Mouse (Mus musculus) hindbrain, embryonic 14.5 days (tissue): ENCODE data around the gene Brd3. TPM values are rescaled to one million over a fixed set of nuclear protein-coding genes. Genes with fewer than 3 reads are reported as not detected.

ENCODE experiments used
- ATAC-seq: fragments of 200-750 bp; cut with Nextera tagmentation; 2 replicates; pipeline ENCODE4 v1.8.0; 2017; ENCODE audit warnings: moderate number of reproducible peaks, mild to moderate bottlenecking, moderate TSS enrichment, moderate library complexity; ENCODE audit not compliant: low FRiP score
- DNase-seq: peaks from one replicate; pipeline ENCODE4 v3.0.0-alpha.2; 2015; ENCODE audit warnings: low spot score
- H3K27ac ChIP-seq: fragments of 300-500 bp; sonication (generic); 2 replicates; pipeline ENCODE4 v1.5.1; 2014; ENCODE audit warnings: mild to moderate bottlenecking, moderate library complexity
- H3K27me3 ChIP-seq: fragments of 300-500 bp; sonication (generic); 2 replicates; pipeline ENCODE4 v1.6.1; 2014; ENCODE audit warnings: mild to moderate bottlenecking, low read length, mixed read lengths; ENCODE audit not compliant: control insufficient read depth, insufficient read depth
- H3K36me3 ChIP-seq: fragments of 300-500 bp; sonication (generic); replicated peaks from 2 replicates; pipeline ENCODE4 v1.6.1; 2014; ENCODE audit not compliant: control insufficient read depth, insufficient read depth
- H3K4me1 ChIP-seq: fragments of 300-500 bp; sonication (generic); replicated peaks from 2 replicates; pipeline ENCODE4 v1.6.1; 2014; ENCODE audit warnings: antibody characterized with exemption, low read length, mixed read lengths; ENCODE audit not compliant: control insufficient read depth, insufficient read depth
- H3K4me2 ChIP-seq: fragments of 300-500 bp; sonication (generic); replicated peaks from 2 replicates; pipeline ENCODE4 v1.6.1; 2014; ENCODE audit warnings: mild to moderate bottlenecking, moderate library complexity
- H3K4me3 ChIP-seq: fragments of 300-500 bp; sonication (generic); replicated peaks from 2 replicates; pipeline ENCODE4 v1.5.1; 2014; ENCODE audit warnings: mild to moderate bottlenecking, low read length
- H3K9ac ChIP-seq: fragments of 300-500 bp; sonication (generic); 2 replicates; pipeline ENCODE4 v1.6.1; 2014
- H3K9me3 ChIP-seq: fragments of 300-500 bp; sonication (generic); 2 replicates; pipeline ENCODE4 v1.6.1; 2016; ENCODE audit warnings: low read length; ENCODE audit not compliant: control insufficient read depth
- WGBS: fragments of 180-500 bp; shearing (Covaris S2); extraction: QIAGEN DNeasy Blood & Tissue Kit; methylation state at CpG from one replicate; pipeline ENCODE4 v1.1.7; 2014; 5-methylcytosine and 5-hydroxymethylcytosine counted together
- polyA plus RNA-seq: library from polyadenylated mRNA; unstranded; fragments of >200 nt; fragmentation: Nextera tagmentation; extraction: Ambion mirVana; gene quantifications from 2 replicates; pipeline ENCODE4 v1.2.1, GENCODE M21; 2014

Brd3 gene
- polyA plus RNA-seq, 1 experiment from 2014 or later: 134 TPM

DNA sequence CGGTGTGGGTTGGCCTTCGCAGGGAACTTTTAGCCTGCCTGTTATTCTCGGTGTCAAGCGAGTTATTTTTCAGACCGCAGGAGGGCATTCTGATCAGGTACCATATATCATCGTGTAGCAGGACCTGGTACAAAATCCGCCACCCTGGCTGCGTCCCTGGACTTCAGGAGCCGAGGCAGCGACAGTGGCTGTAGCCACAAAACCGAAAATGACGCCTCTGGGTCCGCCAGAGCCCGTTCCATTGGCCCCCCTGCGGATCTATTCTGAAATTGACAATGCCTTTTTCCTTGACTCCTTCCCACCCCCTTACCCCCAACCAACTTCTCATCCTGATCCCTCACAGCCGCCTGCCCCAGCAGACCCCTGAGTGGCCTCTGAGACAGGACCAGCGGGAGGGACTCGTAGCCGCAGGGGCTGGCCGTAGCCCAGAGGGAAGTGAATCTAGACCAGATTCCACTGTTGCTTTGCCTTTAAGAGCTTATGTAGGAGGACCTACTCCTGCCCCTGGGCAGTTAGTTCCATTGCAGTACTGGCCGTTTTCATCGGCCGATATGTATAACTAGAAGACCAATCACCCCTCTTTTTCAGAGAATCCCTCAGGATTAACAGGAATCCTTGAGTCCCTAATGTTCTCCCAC, 11.0 kb downstream of the Brd3 start:
- 0 out of 2 replicates have a peak, but pooled peaks cover 4% of the 10 kb centered on the region for H3K4me1 ChIP-seq
- 28% methylated on average over 23 of the region's 23 CpGs for WGBS
- no peaks in the 10 kb centered on the region for H3K36me3 ChIP-seq
- peak overlapping the region; percentile 19 for H3K4me3 ChIP-seq
- DNase-seq (peak; percentile 34), ATAC-seq (no peak)
- peak overlapping the region; percentile 24; the same call in 1 of the 2 replicates for H3K9ac ChIP-seq
- no peaks in the 10 kb centered on the region for H3K27me3 ChIP-seq
- peak overlapping the region; percentile 54 for H3K4me2 ChIP-seq
- no peaks in the 10 kb centered on the region for H3K9me3 ChIP-seq
- 0 out of 2 replicates have a peak overlapping the region, but pooled peaks have one; percentile 20 for H3K27ac ChIP-seq

DNA sequence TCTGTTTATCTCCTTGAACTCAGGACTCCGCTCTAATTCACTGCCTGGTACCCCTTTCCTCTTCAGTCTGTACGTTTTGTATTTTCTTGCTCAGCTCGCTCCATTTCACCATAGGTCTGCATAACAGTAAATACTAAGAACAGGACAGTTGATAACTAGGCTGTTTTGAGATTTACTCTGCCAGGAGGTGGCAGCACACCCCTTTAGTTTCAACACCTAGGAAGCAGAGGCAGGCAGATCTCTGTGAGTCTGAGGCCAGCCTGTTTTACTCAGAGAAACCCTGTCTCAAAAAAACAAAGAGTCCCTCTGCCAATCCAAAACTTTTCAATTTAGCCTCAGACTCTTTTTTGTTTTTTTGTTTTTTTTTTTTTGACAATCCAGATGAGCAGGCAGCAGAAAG, 13.5 kb downstream of the Brd3 start:
- no peaks in the 10 kb centered on the region for H3K36me3 ChIP-seq
- no peaks in the 10 kb centered on the region for H3K9me3 ChIP-seq
- 0 out of 2 replicates have a peak, but pooled peaks cover 4% of the 10 kb centered on the region for H3K4me1 ChIP-seq
- H3K27ac ChIP-seq: no peak overlapping the region
- ATAC-seq: no peak
- WGBS: 92% methylated on average over 3 of the region's 3 CpGs
- no peaks in the 10 kb centered on the region for H3K27me3 ChIP-seq
- no peak overlapping the region for H3K4me3 ChIP-seq
- DNase-seq: no peak
- no peak overlapping the region for H3K4me2 ChIP-seq
- no peak overlapping the region for H3K9ac ChIP-seq

DNA sequence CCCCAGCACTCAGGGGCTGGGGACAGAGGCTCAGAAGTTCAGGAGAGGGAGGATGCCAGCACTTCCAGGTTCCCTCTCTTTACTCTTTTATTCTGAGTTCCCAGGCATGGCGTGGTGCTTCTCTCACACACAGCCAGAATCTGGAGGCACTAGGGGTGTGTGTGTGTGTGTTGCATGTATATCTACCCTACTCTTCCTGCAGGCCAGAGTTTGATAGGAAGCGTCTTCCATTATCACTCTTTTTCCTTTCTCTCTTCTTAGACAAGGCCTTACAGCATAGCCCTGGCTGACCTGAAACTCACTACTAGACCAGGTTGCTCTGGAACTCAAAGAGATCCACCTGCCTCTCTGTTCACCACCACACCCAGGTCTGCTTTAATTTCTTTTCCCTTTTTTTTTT, 16.5 kb downstream of the Brd3 start:
- Histone ChIP-seq H3K36me3 (no peaks in the 10 kb centered on the region), H3K4me1 (no peaks in the 10 kb centered on the region), H3K9me3 (no peaks in the 10 kb centered on the region), H3K27me3 (no peaks in the 10 kb centered on the region), H3K4me3 (no peak overlapping the region), H3K9ac (no peak overlapping the region), H3K27ac (no peak overlapping the region), H3K4me2 (no peak overlapping the region)
- ATAC-seq: no peak
- WGBS: 92% methylated on average over 2 of the region's 2 CpGs
- DNase-seq: no peak

DNA sequence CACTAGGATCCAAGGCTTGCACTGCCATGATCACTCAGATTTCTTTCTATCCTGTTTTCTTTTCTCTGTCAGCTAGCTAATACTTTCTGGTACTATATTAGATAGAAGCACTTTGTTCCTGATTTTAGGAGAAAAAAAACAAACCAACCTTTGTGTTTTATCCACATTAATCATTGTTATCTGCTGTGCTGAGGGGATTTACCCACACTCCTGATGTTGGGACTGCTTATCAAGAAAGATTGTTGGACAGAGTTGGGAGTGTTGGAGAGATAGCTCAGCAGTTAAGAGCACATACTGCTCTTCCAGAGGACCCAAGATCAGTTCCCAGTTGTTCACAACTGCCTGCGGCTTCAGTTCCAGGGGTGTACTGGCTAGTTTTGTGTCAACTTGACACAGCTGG, 19.1 kb downstream of the Brd3 start:
- no peak for DNase-seq
- Histone ChIP-seq H3K27ac (no peak overlapping the region), H3K4me3 (no peak overlapping the region), H3K36me3 (no peaks in the 10 kb centered on the region), H3K9ac (no peak overlapping the region), H3K4me1 (no peaks in the 10 kb centered on the region), H3K27me3 (no peaks in the 10 kb centered on the region), H3K4me2 (no peak overlapping the region), H3K9me3 (no peaks in the 10 kb centered on the region)
- no peak for ATAC-seq
- WGBS: 88% methylated on average over 1 of the region's 1 CpGs

DNA sequence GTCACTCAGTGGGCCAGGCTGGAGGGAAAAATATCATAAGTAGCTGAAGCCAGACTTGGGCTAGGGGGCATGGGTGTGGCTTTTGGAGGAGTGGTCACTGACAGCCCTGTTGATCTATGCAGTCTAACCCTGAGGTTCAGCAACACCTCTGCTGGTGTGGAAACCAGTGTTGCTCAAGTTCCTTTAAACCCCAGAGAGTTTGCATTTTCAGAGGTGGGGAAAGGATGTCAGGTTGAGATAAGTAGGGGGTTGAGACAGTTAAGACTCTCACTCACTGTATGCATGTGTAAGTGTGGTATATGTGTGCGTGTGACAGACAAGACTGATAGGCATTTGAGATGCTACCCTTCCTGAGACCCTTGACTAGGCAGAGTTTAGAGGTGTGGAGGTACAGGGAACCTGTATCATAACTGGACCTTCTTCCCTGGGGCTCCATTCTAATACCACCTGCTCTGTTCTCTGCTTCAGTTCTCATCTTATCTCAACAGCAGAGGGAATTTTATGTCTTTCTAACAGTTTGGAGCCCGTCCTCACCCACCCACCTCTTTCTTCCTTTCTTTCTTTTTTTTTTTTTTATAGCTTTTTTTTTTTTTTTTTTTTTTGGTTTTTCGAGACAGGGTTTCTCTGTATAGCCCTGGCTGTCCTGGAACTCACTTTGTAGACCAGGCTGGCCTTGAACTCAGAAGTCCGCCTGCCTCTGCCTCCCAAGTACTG, 20.0 kb downstream of the Brd3 start:
- H3K36me3 ChIP-seq: no peaks in the 10 kb centered on the region
- no peak overlapping the region for H3K4me2 ChIP-seq
- no peak for ATAC-seq
- no peak overlapping the region for H3K9ac ChIP-seq
- H3K27ac ChIP-seq: no peak overlapping the region
- DNase-seq: no peak
- H3K4me3 ChIP-seq: no peak overlapping the region
- 86% methylated on average over 3 of the region's 4 CpGs for WGBS
- no peaks in the 10 kb centered on the region for H3K4me1 ChIP-seq
- no peaks in the 10 kb centered on the region for H3K27me3 ChIP-seq
- H3K9me3 ChIP-seq: no peaks in the 10 kb centered on the region

DNA sequence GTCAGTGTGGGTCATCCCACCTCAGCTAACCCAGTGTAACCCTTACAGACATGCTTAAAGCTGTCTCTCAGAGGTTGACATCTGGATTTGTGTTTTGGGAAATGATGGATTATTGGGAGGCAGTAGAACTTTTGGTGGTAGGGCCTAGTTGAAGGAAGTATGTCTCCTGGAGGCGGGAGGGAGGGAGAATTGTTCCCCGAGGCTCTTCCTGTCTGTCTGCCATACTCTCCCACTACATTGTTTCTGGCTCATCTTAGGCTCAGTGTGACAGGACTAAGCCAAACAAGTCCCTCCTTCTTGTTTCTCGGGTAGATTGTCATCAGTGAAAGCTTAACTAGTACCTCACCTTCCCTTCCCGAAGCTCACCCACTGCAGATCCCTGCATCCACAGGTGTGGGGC, 20.7 kb downstream of the Brd3 start:
- no peak for DNase-seq
- no peaks in the 10 kb centered on the region for H3K9me3 ChIP-seq
- no peaks in the 10 kb centered on the region for H3K27me3 ChIP-seq
- ATAC-seq: no peak
- H3K4me2 ChIP-seq: no peak overlapping the region
- 85% methylated on average over 4 of the region's 4 CpGs for WGBS
- no peak overlapping the region for H3K4me3 ChIP-seq
- no peak overlapping the region for H3K9ac ChIP-seq
- no peaks in the 10 kb centered on the region for H3K36me3 ChIP-seq
- no peak overlapping the region for H3K27ac ChIP-seq
- no peaks in the 10 kb centered on the region for H3K4me1 ChIP-seq

DNA sequence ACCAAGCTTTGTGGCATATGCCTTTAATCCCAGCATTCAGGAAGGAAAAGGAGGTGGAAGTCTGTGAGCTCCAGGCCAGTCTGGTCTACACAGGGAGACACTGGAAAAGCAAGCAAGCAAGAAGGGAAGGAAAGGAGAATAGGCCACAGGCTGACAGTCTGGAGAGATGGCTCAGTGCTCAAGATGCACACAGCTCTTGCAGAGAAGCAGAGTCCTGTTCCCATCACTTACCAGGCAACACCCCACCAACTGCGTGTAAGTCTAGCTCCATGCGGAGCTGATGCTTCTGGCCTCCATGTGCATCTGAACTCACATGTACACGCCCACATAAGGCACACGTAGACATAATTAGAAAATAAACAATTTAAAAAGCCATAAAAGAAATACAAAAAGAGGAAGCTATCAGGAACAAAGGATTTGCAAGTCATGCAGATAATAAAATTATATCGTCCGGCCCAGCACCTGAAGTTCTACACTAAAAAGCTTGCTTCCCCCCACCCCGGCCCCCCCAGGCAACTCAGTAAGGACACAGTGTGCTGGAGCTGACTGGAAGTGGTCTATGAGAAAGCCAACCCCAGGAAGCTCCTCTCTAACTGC, 25.1 kb downstream of the Brd3 start:
- H3K4me3 ChIP-seq: no peak overlapping the region
- H3K9ac ChIP-seq: no peak overlapping the region
- H3K4me2 ChIP-seq: no peak overlapping the region
- H3K27me3 ChIP-seq: no peaks in the 10 kb centered on the region
- 81% methylated on average over 7 of the region's 7 CpGs for WGBS
- H3K4me1 ChIP-seq: no peaks in the 10 kb centered on the region
- H3K36me3 ChIP-seq: no peaks in the 10 kb centered on the region
- no peak for ATAC-seq
- DNase-seq: no peak
- H3K9me3 ChIP-seq: no peaks in the 10 kb centered on the region
- no peak overlapping the region for H3K27ac ChIP-seq

DNA sequence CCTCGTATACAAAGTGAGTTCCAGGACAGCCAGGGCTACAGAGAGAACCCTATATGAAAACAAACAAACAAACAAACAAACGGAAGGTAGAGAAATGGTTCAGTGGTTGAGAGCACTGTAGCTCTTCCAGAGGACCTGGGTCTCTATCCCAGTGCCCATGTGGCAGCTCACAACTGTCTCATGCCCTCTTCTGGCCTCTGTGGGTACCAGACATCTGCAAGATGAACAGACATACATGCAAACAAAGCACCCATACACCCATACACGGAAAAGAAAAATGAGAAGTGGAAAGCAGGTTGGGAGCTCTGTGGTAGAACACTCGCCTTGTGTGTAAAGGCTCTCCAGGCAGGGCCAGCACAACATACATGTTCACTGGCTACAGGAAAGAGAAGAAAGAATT, 27.1 kb downstream of the Brd3 start:
- Histone ChIP-seq H3K27me3 (no peaks in the 10 kb centered on the region), H3K9me3 (no peaks in the 10 kb centered on the region), H3K4me2 (no peak overlapping the region), H3K4me1 (peaks cover 6% of the 10 kb centered on the region; the same call in 1 of the 2 replicates), H3K4me3 (no peak overlapping the region), H3K9ac (no peak overlapping the region), H3K36me3 (no peaks in the 10 kb centered on the region), H3K27ac (no peak overlapping the region)
- WGBS: 73% methylated on average over 4 of the region's 4 CpGs
- ATAC-seq (no peak), DNase-seq (no peak)

DNA sequence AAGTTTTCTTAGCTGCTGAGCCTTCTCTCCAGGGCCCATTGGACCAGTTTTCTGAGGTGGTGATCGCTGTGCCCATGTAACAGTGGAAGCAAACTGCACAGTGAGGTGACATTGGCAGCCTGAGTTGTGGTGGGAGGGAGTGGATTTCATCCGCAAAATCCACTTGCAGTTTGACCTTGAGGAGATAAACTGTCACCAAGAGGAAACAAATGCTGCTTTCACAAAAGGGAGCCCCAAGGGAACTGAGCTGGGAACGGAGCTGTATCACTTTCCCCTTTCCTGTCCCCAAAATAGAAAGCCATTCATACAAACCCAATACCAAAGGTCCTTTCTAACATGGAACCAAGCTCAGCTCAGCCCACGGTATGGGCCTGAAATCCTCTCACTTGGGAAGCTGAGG, 27.6 kb downstream of the Brd3 start:
- Histone ChIP-seq H3K27ac (no peak overlapping the region), H3K9me3 (no peaks in the 10 kb centered on the region), H3K9ac (no peak overlapping the region), H3K4me3 (no peak overlapping the region), H3K4me2 (no peak overlapping the region), H3K36me3 (no peaks in the 10 kb centered on the region), H3K4me1 (peaks cover 6% of the 10 kb centered on the region; the same call in 1 of the 2 replicates), H3K27me3 (no peaks in the 10 kb centered on the region)
- no peak for DNase-seq
- WGBS: 74% methylated on average over 4 of the region's 4 CpGs
- no peak for ATAC-seq
